Mouse (Mus musculus): ENCODE results near the gene Hist1h4d.
"Not testable (repeated sequence)": the region's sequence is repeated elsewhere in the genome, so short reads cannot be mapped to it uniquely, and the experiment has no call there.

The Hist1h4d gene

GRCm38 (mm10) chr13:23574546-23575170, 6.7 kb upstream of the Hist1h4d start:
- not testable (repeated sequence) for DNase-seq

- DNase-seq = no peak
Observed at GRCm38 (mm10) chr13:23575271-23575851, 6.0 kb upstream of the Hist1h4d start, which contains the start of gene Hist1h3d. Hist1h3d (plus strand) TSS chr13:23575763.

- not testable (repeated sequence) for DNase-seq
Observed at GRCm38 (mm10) chr13:23575864-23576313, 5.5 kb upstream of the Hist1h4d start.

GRCm38 (mm10) chr13:23576351-23576881, 5.0 kb upstream of the Hist1h4d start:
- no peak for DNase-seq

GRCm38 (mm10) chr13:23576906-23577639, 4.3 kb upstream of the Hist1h4d start:
- no peak for DNase-seq

- no peak for DNase-seq
Observed at GRCm38 (mm10) chr13:23577835-23578234, 3.6 kb upstream of the Hist1h4d start.

- DNase-seq = no peak
Observed at GRCm38 (mm10) chr13:23582219-23583056, 1.0 kb downstream of the Hist1h4d start.

GRCm38 (mm10) chr13:23583387-23584068, 2.1 kb downstream of the Hist1h4d start:
- DNase-seq = no peak

- no peak for DNase-seq
Observed at GRCm38 (mm10) chr13:23584331-23584730, 2.9 kb downstream of the Hist1h4d start.

- no peak for DNase-seq
Observed at GRCm38 (mm10) chr13:23585029-23585441, 3.6 kb downstream of the Hist1h4d start.

GRCm38 (mm10) chr13:23585442-23586098, 4.2 kb downstream of the Hist1h4d start:
- peak; percentile 46 for DNase-seq

- DNase-seq = no peak
Observed at GRCm38 (mm10) chr13:23586099-23586939, 4.9 kb downstream of the Hist1h4d start.

- no peak for DNase-seq
Observed at GRCm38 (mm10) chr13:23586940-23587225, 5.5 kb downstream of the Hist1h4d start.

- DNase-seq = no peak
Observed at GRCm38 (mm10) chr13:23591206-23591605, 9.8 kb downstream of the Hist1h4d start.

- DNase-seq = not testable (repeated sequence)
Observed at GRCm38 (mm10) chr13:23591886-23592285, 10.5 kb downstream of the Hist1h4d start.

- peak; percentile 56 for DNase-seq
Observed at GRCm38 (mm10) chr13:23592614-23593013, 11.2 kb downstream of the Hist1h4d start.

GRCm38 (mm10) chr13:23593051-23593770, 11.8 kb downstream of the Hist1h4d start:
- no peak for DNase-seq

GRCm38 (mm10) chr13:23595185-23595584, 13.8 kb downstream of the Hist1h4d start:
- DNase-seq = no peak

GRCm38 (mm10) chr13:23595622-23596372, 14.4 kb downstream of the Hist1h4d start:
- DNase-seq = no peak

Measured in cerebellum, adult 11 months (tissue).